Mouse (Mus musculus) embryonic fibroblast, embryonic 13.5 days (primary cell): ENCODE measurements around the gene Ncor1. TPM values are rescaled to one million over a fixed set of nuclear protein-coding genes. Genes with fewer than 3 reads are reported as not detected.

Experiments
- H3K27ac ChIP-seq: 2 replicates; pipeline ENCODE4 v1.5.1; 2012; ENCODE audit warnings: low read length, control low read depth, inconsistent platforms; ENCODE audit not compliant: insufficient read depth
- H3K4me1 ChIP-seq: 2 replicates; pipeline ENCODE4 v1.6.1; 2011; ENCODE audit warnings: low read length; ENCODE audit not compliant: control insufficient read depth, insufficient read depth
- H3K4me3 ChIP-seq: 2 replicates; pipeline ENCODE4 v1.5.1; 2011; ENCODE audit warnings: mild to moderate bottlenecking, control low read depth, low read length; ENCODE audit not compliant: insufficient read depth
- CTCF ChIP-seq: IDR thresholded peaks from 2 replicates; pipeline ENCODE4 v1.5.1; 2011; ENCODE audit warnings: mild to moderate bottlenecking, control low read depth, low read length, moderate library complexity, borderline replicate concordance; ENCODE audit not compliant: insufficient read depth
- POLR2A ChIP-seq: IDR thresholded peaks from 2 replicates; pipeline ENCODE4 v1.6.1; 2011; ENCODE audit warnings: low read depth, mild to moderate bottlenecking, control low read depth, low read length, moderate library complexity
- polyA plus RNA-seq: library from polyadenylated mRNA; stranded (reverse); fragments of >200 nt; gene quantifications from 2 replicates; pipeline ENCODE4 v1.2.4, GENCODE M21; 2011; ENCODE audit warnings: low read depth; ENCODE audit not compliant: missing spikeins, insufficient read length

The Ncor1 gene
- polyA plus RNA-seq, 1 experiment, result 225 TPM

GRCm38 (mm10) chr11:62445799-62446198, 12.5 kb downstream of the Ncor1 start:
- Histone ChIP-seq H3K27ac (no peak overlapping the region), H3K4me3 (no peak overlapping the region), H3K4me1 (no peaks in the 10 kb centered on the region)
- TF ChIP-seq CTCF (no peak), POLR2A (no peak)

GRCm38 (mm10) chr11:62440670-62441315, 17.5 kb downstream of the Ncor1 start:
- Histone ChIP-seq H3K4me1 (no peaks in the 10 kb centered on the region), H3K27ac (no peak overlapping the region), H3K4me3 (no peak overlapping the region)
- TF ChIP-seq POLR2A (no peak), CTCF (no peak)

GRCm38 (mm10) chr11:62432211-62432610, 26.1 kb downstream of the Ncor1 start:
- Histone ChIP-seq H3K4me1 (no peaks in the 10 kb centered on the region), H3K4me3 (no peak overlapping the region), H3K27ac (no peak overlapping the region)
- TF ChIP-seq CTCF, result no peak
- TF ChIP-seq POLR2A, result no peak

- Histone ChIP-seq H3K4me3 (no peak overlapping the region), H3K27ac (no peak overlapping the region), H3K4me1 (no peaks in the 10 kb centered on the region)
- no peak for TF ChIP-seq CTCF
- no peak for TF ChIP-seq POLR2A
These were observed 31.2 kb downstream of the Ncor1 start for GRCm38 (mm10) chr11:62427105-62427504.

GRCm38 (mm10) chr11:62426266-62426665, 32.1 kb downstream of the Ncor1 start:
- H3K4me1 ChIP-seq, result no peaks in the 10 kb centered on the region
- H3K4me3 ChIP-seq, result no peak overlapping the region
- TF ChIP-seq CTCF (no peak), POLR2A (no peak)
- H3K27ac ChIP-seq, result no peak overlapping the region

- TF ChIP-seq CTCF (no peak), POLR2A (no peak)
- no peak overlapping the region for H3K4me3 ChIP-seq
- H3K27ac ChIP-seq, result no peak overlapping the region
- H3K4me1 ChIP-seq, result no peaks in the 10 kb centered on the region
These were observed 33.8 kb downstream of the Ncor1 start for GRCm38 (mm10) chr11:62424525-62424924.

GRCm38 (mm10) chr11:62415026-62415425, 43.3 kb downstream of the Ncor1 start:
- Histone ChIP-seq H3K27ac (no peak overlapping the region), H3K4me1 (no peaks in the 10 kb centered on the region), H3K4me3 (no peak overlapping the region)
- TF ChIP-seq CTCF (no peak), POLR2A (no peak)

- no peak for TF ChIP-seq POLR2A
- TF ChIP-seq CTCF, result no peak
- no peaks in the 10 kb centered on the region for H3K4me1 ChIP-seq
- H3K27ac ChIP-seq, result no peak overlapping the region
- no peak overlapping the region for H3K4me3 ChIP-seq
These were observed 48.7 kb downstream of the Ncor1 start for GRCm38 (mm10) chr11:62409611-62410010.

- Histone ChIP-seq H3K27ac (no peak overlapping the region), H3K4me1 (no peaks in the 10 kb centered on the region), H3K4me3 (no peak overlapping the region)
- TF ChIP-seq CTCF (no peak), POLR2A (no peak)
These were observed 49.5 kb downstream of the Ncor1 start for GRCm38 (mm10) chr11:62408848-62409247.

GRCm38 (mm10) chr11:62396405-62396804, 61.9 kb downstream of the Ncor1 start:
- Histone ChIP-seq H3K4me1 (no peaks in the 10 kb centered on the region), H3K27ac (no peak overlapping the region), H3K4me3 (no peak overlapping the region)
- no peak for TF ChIP-seq POLR2A
- TF ChIP-seq CTCF, result no peak
